Mouse (Mus musculus): ENCODE data around the gene Cenpm. TPM values are rescaled to one million over a fixed set of nuclear protein-coding genes. Genes with fewer than 3 reads are reported as not detected.

Cenpm gene
- polyA plus RNA-seq, 1 experiment from 2014 or later: 64.9 TPM

DNA sequence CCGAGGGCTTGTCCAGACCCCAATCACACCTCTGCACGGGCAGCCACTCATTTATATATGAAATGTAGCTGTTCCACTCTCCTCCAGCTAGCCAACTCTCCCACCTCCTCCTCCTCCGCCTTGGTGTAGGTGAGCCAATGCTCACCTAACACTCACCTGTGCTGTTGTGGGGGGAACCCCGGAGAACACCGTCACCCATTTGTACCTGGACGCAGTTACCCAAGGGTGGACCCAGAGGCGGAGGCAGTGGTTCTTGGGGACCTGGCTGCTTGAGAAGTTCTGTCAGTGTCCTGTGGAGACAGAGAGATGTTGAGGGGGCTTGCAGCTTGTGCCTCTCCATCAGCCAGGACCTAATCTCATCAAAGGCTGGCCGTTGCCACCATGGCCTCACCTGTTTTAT is 36.2 kb downstream of the Cenpm start:
- H3K9ac ChIP-seq (ENCODE audit: low read length): no peak overlapping the region
- peaks cover 32% of the 10 kb centered on the region for H3K36me3 ChIP-seq (ENCODE audit: control insufficient read depth, insufficient read depth, low read length)
- peaks cover 74% of the 10 kb centered on the region for H3K27me3 ChIP-seq (replicated peaks; ENCODE audit: control insufficient read depth, insufficient read depth, low read length)
- H3K9me3 ChIP-seq (ENCODE audit: control insufficient read depth, low read length): no peaks in the 10 kb centered on the region
- ATAC-seq (replicated peaks; ENCODE audit: low FRiP score, low TSS enrichment, low read depth) (no peak), DNase-seq (ENCODE audit: low spot score) (no peak)
- WGBS: 84% methylated on average over 8 of the region's 8 CpGs
- H3K27ac ChIP-seq (ENCODE audit: low read depth): no peak overlapping the region
- H3K4me2 ChIP-seq (ENCODE audit: low read length): no peak overlapping the region
- peaks cover 14% of the 10 kb centered on the region for H3K4me1 ChIP-seq (replicated peaks; ENCODE audit: control insufficient read depth, insufficient read depth, low read length)
- H3K4me3 ChIP-seq (ENCODE audit: low read depth, low read length): no peak overlapping the region

DNA sequence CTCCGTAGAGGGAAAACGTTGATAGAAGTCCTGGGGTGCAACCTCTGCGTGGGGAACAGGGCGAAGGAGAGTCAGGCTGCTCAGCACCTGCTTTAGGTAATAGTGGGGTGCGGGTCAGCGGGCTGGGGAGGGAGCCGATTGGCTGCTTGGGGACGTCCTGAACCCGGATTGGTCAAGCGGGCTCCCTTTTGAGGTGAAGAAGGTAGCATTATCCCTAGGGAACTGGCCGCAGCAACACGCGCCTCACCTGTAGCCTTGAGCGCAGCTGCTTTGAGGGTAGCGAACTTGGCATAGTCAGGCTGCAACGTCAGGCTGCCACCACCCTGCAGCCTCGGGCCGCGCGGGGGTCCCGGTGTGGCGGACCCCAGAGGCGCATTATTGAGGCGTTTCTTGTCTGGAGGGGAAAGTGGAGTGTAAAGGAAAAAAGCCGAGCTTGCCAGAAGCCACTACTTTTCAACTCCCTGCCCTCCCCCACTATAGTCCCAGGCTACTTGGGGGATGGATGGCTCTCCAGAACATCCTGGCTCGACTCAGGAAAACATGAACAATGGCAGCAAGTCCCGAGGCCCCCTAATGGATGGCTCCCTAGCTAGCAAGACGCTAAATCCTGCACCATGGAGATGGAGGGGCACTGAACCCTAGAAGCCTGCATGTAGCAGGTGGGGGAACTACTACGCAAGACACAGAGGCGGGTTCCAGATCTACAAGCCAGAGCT is 36.9 kb downstream of the Cenpm start:
- peaks cover 38% of the 10 kb centered on the region for H3K36me3 ChIP-seq (ENCODE audit: control insufficient read depth, insufficient read depth, low read length)
- H3K4me1 ChIP-seq (replicated peaks; ENCODE audit: control insufficient read depth, insufficient read depth, low read length): peaks cover 14% of the 10 kb centered on the region
- DNase-seq (ENCODE audit: low spot score): no peak
- no peak overlapping the region for H3K4me3 ChIP-seq (ENCODE audit: low read depth, low read length)
- WGBS: 24% methylated on average over 30 of the region's 30 CpGs
- ATAC-seq (replicated peaks; ENCODE audit: low FRiP score, low TSS enrichment, low read depth): no peak
- peaks cover 67% of the 10 kb centered on the region for H3K27me3 ChIP-seq (replicated peaks; ENCODE audit: control insufficient read depth, insufficient read depth, low read length)
- H3K27ac ChIP-seq (ENCODE audit: low read depth): no peak overlapping the region
- no peaks in the 10 kb centered on the region for H3K9me3 ChIP-seq (ENCODE audit: control insufficient read depth, low read length)
- no peak overlapping the region for H3K9ac ChIP-seq (ENCODE audit: low read length)
- no peak overlapping the region for H3K4me2 ChIP-seq (ENCODE audit: low read length)

DNA sequence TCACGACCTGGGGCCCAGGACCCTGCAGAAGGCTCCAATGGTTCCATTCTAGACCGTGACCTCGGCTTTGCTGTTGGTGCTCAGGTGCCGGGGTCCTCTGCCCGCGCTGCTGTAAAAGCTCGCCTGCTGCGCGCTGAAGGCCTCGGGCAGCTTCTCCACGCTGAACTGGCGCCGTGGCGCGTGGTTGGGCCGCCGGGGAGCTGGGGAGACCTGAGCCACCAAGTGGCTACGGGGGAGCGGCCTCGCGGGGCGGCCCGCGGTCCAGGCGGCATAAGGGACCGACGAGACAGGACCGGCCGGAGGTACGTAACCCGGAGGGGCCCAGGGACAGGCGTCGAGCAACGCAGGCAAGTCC is 37.5 kb downstream of the Cenpm start:
- no peak overlapping the region for H3K4me2 ChIP-seq (ENCODE audit: low read length)
- DNase-seq (ENCODE audit: low spot score) (no peak), ATAC-seq (replicated peaks; ENCODE audit: low FRiP score, low TSS enrichment, low read depth) (no peak)
- no peak overlapping the region for H3K4me3 ChIP-seq (ENCODE audit: low read depth, low read length)
- peaks cover 61% of the 10 kb centered on the region for H3K27me3 ChIP-seq (replicated peaks; ENCODE audit: control insufficient read depth, insufficient read depth, low read length)
- no peak overlapping the region for H3K27ac ChIP-seq (ENCODE audit: low read depth)
- H3K9me3 ChIP-seq (ENCODE audit: control insufficient read depth, low read length): no peaks in the 10 kb centered on the region
- peaks cover 44% of the 10 kb centered on the region for H3K36me3 ChIP-seq (ENCODE audit: control insufficient read depth, insufficient read depth, low read length)
- WGBS: 22% methylated on average over 34 of the region's 34 CpGs
- H3K4me1 ChIP-seq (replicated peaks; ENCODE audit: control insufficient read depth, insufficient read depth, low read length): peaks cover 9% of the 10 kb centered on the region
- no peak overlapping the region for H3K9ac ChIP-seq (ENCODE audit: low read length)

DNA sequence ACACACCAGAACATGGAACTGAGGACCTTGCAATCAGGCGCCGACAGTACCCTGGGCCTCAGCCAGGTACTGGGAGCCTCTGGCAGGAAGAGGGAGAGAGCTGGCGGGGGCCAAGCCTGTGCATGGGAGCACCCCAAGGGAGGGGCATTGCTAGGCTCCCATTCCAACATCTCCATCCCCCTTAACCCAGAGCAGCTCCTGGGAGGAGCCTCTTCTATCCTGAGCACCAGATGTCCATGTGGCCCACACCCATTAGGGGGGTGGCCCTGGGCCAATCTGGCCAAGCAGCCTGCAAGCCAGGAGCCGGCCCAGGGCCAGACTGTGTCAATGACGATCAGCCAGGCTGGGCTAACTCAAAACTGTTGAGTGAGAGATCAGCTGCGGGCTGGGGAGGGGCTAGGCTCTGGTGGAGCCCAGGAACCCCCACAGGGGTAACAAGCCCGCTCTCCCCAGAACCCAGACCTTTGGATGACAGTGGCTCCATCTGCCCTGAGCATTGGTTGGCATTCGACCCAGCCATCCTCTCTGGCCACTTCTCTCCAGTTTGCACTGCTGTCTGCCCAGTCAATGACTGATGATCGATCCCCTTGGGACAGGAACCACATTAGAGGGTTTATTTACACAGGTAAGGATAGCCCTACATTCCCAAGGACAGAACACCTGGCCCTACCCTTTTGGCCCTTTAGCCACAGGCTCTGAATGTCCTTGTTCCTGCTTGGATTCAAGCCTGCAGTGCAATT is 38.0 kb downstream of the Cenpm start:
- Histone ChIP-seq H3K36me3 (ENCODE audit: control insufficient read depth, insufficient read depth, low read length) (peaks cover 50% of the 10 kb centered on the region), H3K4me2 (ENCODE audit: low read length) (no peak overlapping the region), H3K4me1 (replicated peaks; ENCODE audit: control insufficient read depth, insufficient read depth, low read length) (peaks cover 4% of the 10 kb centered on the region; the same call in 1 of the 2 replicates), H3K27ac (ENCODE audit: low read depth) (no peak overlapping the region), H3K9ac (ENCODE audit: low read length) (no peak overlapping the region), H3K9me3 (ENCODE audit: control insufficient read depth, low read length) (no peaks in the 10 kb centered on the region), H3K27me3 (replicated peaks; ENCODE audit: control insufficient read depth, insufficient read depth, low read length) (peaks cover 56% of the 10 kb centered on the region), H3K4me3 (ENCODE audit: low read depth, low read length) (no peak overlapping the region)
- 60% methylated on average over 9 of the region's 9 CpGs for WGBS
- ATAC-seq (replicated peaks; ENCODE audit: low FRiP score, low TSS enrichment, low read depth) (no peak), DNase-seq (ENCODE audit: low spot score) (no peak)

DNA sequence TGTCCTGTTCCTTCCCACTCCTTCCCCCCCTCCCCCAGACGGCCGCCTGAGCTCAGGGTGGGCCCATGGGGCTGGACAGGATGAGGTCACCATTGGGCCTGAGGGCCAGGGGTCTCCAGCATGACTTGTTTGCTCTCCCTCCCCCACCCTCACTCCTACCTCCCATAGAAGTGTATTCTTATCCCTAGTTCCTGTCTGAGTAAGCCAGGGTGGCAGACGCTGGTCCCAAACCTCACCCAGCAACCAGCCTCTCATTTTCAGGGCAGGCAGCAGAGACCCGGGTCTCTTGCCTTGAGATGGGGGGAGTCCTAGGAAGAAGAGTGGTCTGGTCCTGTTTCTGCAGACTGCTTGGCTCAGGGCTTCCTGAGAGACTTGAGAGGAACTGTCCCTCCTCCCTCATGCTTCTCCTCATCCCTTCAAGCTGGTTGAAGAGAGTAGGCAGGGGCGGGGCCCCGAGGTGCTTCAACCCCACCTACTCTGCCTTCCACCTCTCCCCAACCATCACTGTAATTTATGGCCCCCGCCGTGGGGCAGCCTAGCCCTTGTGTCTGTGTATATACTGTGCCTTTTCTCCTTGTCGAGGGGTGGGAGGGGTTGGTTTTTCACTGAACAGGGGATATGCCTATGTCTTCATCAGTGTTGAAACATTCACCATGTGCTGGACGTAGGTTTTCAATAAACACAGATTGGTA is 39.7 kb downstream of the Cenpm start:
- Histone ChIP-seq H3K9me3 (ENCODE audit: control insufficient read depth, low read length) (no peaks in the 10 kb centered on the region), H3K27ac (ENCODE audit: low read depth) (no peak overlapping the region), H3K4me1 (replicated peaks; ENCODE audit: control insufficient read depth, insufficient read depth, low read length) (0 out of 2 replicates have a peak, but pooled peaks cover 4% of the 10 kb centered on the region), H3K36me3 (ENCODE audit: control insufficient read depth, insufficient read depth, low read length) (peaks cover 65% of the 10 kb centered on the region), H3K4me3 (ENCODE audit: low read depth, low read length) (no peak overlapping the region), H3K27me3 (replicated peaks; ENCODE audit: control insufficient read depth, insufficient read depth, low read length) (peaks cover 39% of the 10 kb centered on the region), H3K9ac (ENCODE audit: low read length) (no peak overlapping the region), H3K4me2 (ENCODE audit: low read length) (no peak overlapping the region)
- 55% methylated on average over 9 of the region's 10 CpGs for WGBS
- DNase-seq (ENCODE audit: low spot score) (no peak), ATAC-seq (replicated peaks; ENCODE audit: low FRiP score, low TSS enrichment, low read depth) (0 out of 2 replicates have a peak, but pooled peaks have one; percentile 21)

DNA sequence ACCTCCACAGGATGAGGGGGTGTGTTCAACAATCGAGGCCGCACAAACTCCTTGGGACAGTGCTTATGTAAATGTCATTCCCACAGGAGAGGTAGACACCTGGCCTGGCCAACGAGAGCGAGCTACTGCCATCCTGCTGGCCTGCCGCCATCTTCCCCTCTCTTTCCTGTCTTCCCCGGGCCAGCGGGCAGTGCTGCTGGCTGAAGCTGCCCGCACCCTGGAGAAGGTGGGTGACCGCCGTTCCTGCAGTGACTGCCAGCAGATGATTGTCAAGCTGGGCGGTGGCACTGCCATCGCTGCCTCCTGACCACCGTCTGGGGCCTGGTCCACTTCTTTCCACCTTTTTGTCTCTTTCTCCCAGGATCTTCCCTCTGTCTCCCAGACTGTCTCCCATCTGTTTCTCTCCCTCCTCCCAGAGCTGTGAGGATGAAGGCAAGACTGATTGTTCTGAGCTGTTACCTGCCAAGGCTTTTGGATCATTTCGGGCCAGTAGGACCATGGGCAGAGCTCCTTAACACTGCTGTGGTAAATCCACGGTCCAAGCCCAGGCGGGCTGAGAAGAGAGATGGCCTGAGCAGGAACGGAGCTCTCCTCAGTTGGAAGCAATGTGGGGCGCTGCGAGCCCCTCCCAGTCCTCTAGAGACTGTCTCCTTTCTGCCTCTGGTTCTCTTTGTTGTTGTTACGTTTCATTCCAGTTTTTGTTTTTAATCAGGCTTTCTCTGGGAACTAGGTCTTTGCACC is 40.8 kb downstream of the Cenpm start:
- H3K36me3 ChIP-seq (ENCODE audit: control insufficient read depth, insufficient read depth, low read length): peaks cover 75% of the 10 kb centered on the region
- no peak overlapping the region for H3K9ac ChIP-seq (ENCODE audit: low read length)
- H3K4me3 ChIP-seq (ENCODE audit: low read depth, low read length): no peak overlapping the region
- ATAC-seq (replicated peaks; ENCODE audit: low FRiP score, low TSS enrichment, low read depth) (no peak), DNase-seq (ENCODE audit: low spot score) (no peak)
- H3K9me3 ChIP-seq (ENCODE audit: control insufficient read depth, low read length): no peaks in the 10 kb centered on the region
- H3K4me2 ChIP-seq (ENCODE audit: low read length): no peak overlapping the region
- 86% methylated on average over 20 of the region's 20 CpGs for WGBS
- peaks cover 32% of the 10 kb centered on the region for H3K27me3 ChIP-seq (replicated peaks; ENCODE audit: control insufficient read depth, insufficient read depth, low read length)
- H3K27ac ChIP-seq (ENCODE audit: low read depth): no peak overlapping the region
- H3K4me1 ChIP-seq (replicated peaks; ENCODE audit: control insufficient read depth, insufficient read depth, low read length): 0 out of 2 replicates have a peak, but pooled peaks cover 4% of the 10 kb centered on the region

DNA sequence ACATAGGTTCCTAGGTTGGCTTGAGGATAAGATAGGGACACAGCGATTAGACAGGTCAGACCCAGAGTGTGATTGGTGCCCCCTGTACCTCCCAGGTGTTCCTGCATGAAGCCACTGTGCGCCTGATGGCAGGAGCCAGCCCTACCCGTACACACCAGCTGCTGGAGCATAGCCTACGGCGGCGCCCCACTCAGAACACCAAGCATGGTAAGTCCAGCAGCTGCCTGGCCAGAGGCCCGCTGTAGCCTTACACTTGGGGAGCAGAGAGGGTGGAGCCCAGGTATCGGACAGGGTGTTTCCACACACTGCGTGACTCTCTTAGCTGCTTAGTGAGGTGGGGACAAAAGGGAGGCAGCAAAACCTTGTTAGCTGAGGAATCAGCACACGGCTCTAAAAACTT is 41.5 kb downstream of the Cenpm start:
- WGBS: 92% methylated on average over 10 of the region's 10 CpGs
- Histone ChIP-seq H3K27me3 (replicated peaks; ENCODE audit: control insufficient read depth, insufficient read depth, low read length) (peaks cover 25% of the 10 kb centered on the region), H3K27ac (ENCODE audit: low read depth) (no peak overlapping the region), H3K36me3 (ENCODE audit: control insufficient read depth, insufficient read depth, low read length) (peaks cover 82% of the 10 kb centered on the region), H3K9me3 (ENCODE audit: control insufficient read depth, low read length) (no peaks in the 10 kb centered on the region), H3K4me3 (ENCODE audit: low read depth, low read length) (no peak overlapping the region), H3K4me2 (ENCODE audit: low read length) (no peak overlapping the region), H3K4me1 (replicated peaks; ENCODE audit: control insufficient read depth, insufficient read depth, low read length) (0 out of 2 replicates have a peak, but pooled peaks cover 4% of the 10 kb centered on the region), H3K9ac (ENCODE audit: low read length) (no peak overlapping the region)
- ATAC-seq (replicated peaks; ENCODE audit: low FRiP score, low TSS enrichment, low read depth) (no peak), DNase-seq (ENCODE audit: low spot score) (no peak)

DNA sequence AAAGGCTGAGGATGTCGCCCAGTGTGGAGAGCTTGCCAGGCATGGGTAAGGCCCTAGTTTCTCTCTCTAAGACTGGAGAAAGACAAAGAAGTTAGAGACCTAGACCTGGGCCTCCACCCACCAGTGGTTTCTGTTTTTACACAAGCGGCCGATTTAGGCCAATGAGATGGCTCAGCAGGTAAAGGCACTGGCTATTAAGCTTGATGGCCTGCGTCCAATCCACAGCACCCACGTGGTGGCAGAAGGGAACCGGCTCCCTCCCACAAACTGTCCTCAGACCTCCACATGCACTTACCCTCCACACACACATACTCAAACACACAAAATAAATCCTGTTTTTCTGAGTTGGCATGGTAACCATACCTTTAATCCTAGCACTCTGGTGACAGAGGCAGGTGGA is 42.5 kb downstream of the Cenpm start:
- no peak for ATAC-seq (replicated peaks; ENCODE audit: low FRiP score, low TSS enrichment, low read depth)

More for the DNA sequence above, 42.5 kb downstream of the Cenpm start:
- no peak for DNase-seq (ENCODE audit: low spot score)
- H3K9ac ChIP-seq (ENCODE audit: low read length): no peak overlapping the region
- no peaks in the 10 kb centered on the region for H3K9me3 ChIP-seq (ENCODE audit: control insufficient read depth, low read length)
- H3K4me2 ChIP-seq (ENCODE audit: low read length): no peak overlapping the region
- no peak overlapping the region for H3K4me3 ChIP-seq (ENCODE audit: low read depth, low read length)
- H3K36me3 ChIP-seq (ENCODE audit: control insufficient read depth, insufficient read depth, low read length): peaks cover 92% of the 10 kb centered on the region
- 0 out of 2 replicates have a peak, but pooled peaks cover 4% of the 10 kb centered on the region for H3K4me1 ChIP-seq (replicated peaks; ENCODE audit: control insufficient read depth, insufficient read depth, low read length)
- H3K27me3 ChIP-seq (replicated peaks; ENCODE audit: control insufficient read depth, insufficient read depth, low read length): peaks cover 15% of the 10 kb centered on the region
- WGBS: 91% methylated on average over 6 of the region's 6 CpGs
- no peak overlapping the region for H3K27ac ChIP-seq (ENCODE audit: low read depth)

Measured in intestine, embryonic 14.5 days (tissue).